Mouse (Mus musculus) limb, embryonic 13.5 days (tissue): ENCODE data around the gene Rbx1. TPM values are rescaled to one million over a fixed set of nuclear protein-coding genes. Genes with fewer than 3 reads are reported as not detected.

Source experiments
- ATAC-seq: fragments of 200-750 bp; cut with Nextera tagmentation; 2 replicates; pipeline ENCODE4 v1.8.0; 2017; ENCODE audit warnings: low read depth, moderate number of reproducible peaks, moderate TSS enrichment; ENCODE audit not compliant: low FRiP score
- H3K27ac ChIP-seq: fragments of 300-500 bp; sonication (generic); 2 replicates; pipeline ENCODE4 v1.5.1; 2015; ENCODE audit warnings: inconsistent platforms, mild to moderate bottlenecking, moderate library complexity
- H3K27me3 ChIP-seq: fragments of 300-500 bp; sonication (generic); 2 replicates; pipeline ENCODE4 v1.6.1; 2015; ENCODE audit warnings: mild to moderate bottlenecking, inconsistent platforms
- H3K36me3 ChIP-seq: fragments of 300-500 bp; sonication (generic); 2 replicates; pipeline ENCODE4 v1.6.1; 2015; ENCODE audit warnings: inconsistent platforms, mild to moderate bottlenecking, moderate library complexity
- H3K4me1 ChIP-seq: fragments of 300-500 bp; sonication (generic); 2 replicates; pipeline ENCODE4 v1.6.1; 2015; ENCODE audit warnings: inconsistent platforms
- H3K4me2 ChIP-seq: fragments of 300-500 bp; sonication (generic); replicated peaks from 2 replicates; pipeline ENCODE4 v1.6.1; 2015; ENCODE audit warnings: inconsistent platforms, mild to moderate bottlenecking, moderate library complexity
- H3K4me3 ChIP-seq: fragments of 300-500 bp; sonication (generic); 2 replicates; pipeline ENCODE4 v1.5.1; 2015; ENCODE audit warnings: moderate library complexity, mild to moderate bottlenecking, inconsistent platforms
- H3K9ac ChIP-seq: fragments of 300-500 bp; sonication (generic); 2 replicates; pipeline ENCODE4 v1.6.1; 2015; ENCODE audit warnings: mild to moderate bottlenecking, inconsistent platforms
- H3K9me3 ChIP-seq: fragments of 300-500 bp; sonication (generic); 2 replicates; pipeline ENCODE4 v1.6.1; 2016; ENCODE audit warnings: inconsistent platforms
- WGBS: fragments of 180-500 bp; shearing (Covaris S2); methylation state at CpG from one replicate; pipeline ENCODE4 v1.1.7; 2015; 5-methylcytosine and 5-hydroxymethylcytosine counted together
- polyA plus RNA-seq: library from polyadenylated mRNA; unstranded; fragments of >200 nt; fragmentation: Nextera tagmentation; extraction: Ambion mirVana; gene quantifications from 2 replicates; pipeline ENCODE4 v1.2.1, GENCODE M21; 2015

Gene Rbx1
- polyA plus RNA-seq, 1 experiment from 2014 or later = 491 TPM

DNA sequence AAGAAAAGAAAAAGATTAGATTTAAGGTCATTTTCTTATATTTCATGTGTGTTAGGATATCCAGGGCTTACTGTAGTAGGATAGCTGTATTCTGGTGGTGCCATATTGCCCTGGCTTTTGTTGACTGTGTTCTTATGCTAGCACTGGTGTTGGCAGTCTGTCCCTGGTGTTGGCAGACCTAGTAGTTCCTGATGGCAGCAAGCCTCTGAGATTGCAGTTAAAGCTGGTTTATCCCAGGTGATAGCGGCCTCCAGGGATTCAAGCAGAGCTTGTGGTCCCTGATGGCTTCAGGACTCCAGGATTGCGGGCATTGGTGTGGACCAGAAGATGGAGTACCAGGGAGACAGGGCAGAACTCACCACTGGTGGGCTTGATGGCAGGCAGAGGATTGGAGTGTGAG, 37.4 kb downstream of the Rbx1 start:
- H3K9me3 ChIP-seq = no peaks in the 10 kb centered on the region
- H3K27me3 ChIP-seq = no peaks in the 10 kb centered on the region
- no peak overlapping the region; the same call in 1 of the 2 replicates for H3K9ac ChIP-seq
- ATAC-seq = no peak
- no peaks in the 10 kb centered on the region for H3K4me1 ChIP-seq
- H3K27ac ChIP-seq = no peak overlapping the region
- H3K4me2 ChIP-seq = no peak overlapping the region
- WGBS = 86% methylated on average over 2 of the region's 2 CpGs
- no peak overlapping the region for H3K4me3 ChIP-seq
- H3K36me3 ChIP-seq = no peaks in the 10 kb centered on the region

DNA sequence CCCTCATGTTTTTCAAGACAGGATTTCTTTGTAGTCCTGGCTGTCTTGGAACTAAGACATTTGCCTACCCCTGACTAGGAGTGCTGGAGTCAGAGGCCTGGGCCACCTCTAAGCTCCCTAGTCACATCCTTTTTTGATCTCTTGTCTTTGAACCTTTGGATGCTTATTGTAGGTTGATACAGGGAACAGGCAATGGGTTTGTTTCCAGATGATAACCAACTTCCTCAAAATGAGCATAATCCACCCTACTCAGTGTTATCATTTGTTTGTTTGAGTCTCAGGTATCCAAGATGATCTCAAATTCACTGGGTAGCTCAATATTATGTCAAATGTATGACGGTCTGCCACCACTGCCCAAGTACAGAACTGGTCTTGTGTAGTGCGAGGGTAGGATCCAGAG, 37.9 kb downstream of the Rbx1 start:
- 88% methylated on average over 2 of the region's 2 CpGs for WGBS
- no peak overlapping the region for H3K4me3 ChIP-seq

DNA sequence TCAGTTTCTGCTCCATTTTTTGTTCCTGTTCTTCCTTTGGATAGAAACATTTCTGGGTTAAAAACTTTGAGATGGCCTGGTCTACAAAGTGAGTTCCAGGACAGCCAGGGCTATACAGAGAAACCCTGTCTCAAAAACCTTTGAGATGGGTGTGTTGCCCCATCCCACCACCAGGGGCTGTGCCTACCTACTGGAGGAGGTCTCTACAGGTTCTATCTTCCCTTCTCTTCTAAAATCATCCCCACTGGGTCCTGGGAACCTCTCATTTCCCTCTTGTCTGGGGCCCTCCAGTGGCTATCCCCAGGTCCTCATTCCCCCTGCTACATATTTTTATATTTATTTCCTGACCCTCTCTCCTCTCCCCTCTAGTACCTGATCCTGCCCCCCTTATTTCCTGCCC, 41.1 kb downstream of the Rbx1 start:
- Histone ChIP-seq H3K4me2 (no peak overlapping the region), H3K27me3 (no peaks in the 10 kb centered on the region), H3K4me3 (no peak overlapping the region), H3K9me3 (no peaks in the 10 kb centered on the region), H3K36me3 (no peaks in the 10 kb centered on the region), H3K27ac (no peak overlapping the region), H3K4me1 (peaks cover 7% of the 10 kb centered on the region), H3K9ac (no peak overlapping the region)
- ATAC-seq = no peak

More for the DNA sequence above, 37.9 kb downstream of the Rbx1 start:
- Histone ChIP-seq H3K4me2 (no peak overlapping the region), H3K27me3 (no peaks in the 10 kb centered on the region), H3K9me3 (no peaks in the 10 kb centered on the region), H3K36me3 (no peaks in the 10 kb centered on the region), H3K27ac (no peak overlapping the region), H3K9ac (no peak overlapping the region), H3K4me1 (no peaks in the 10 kb centered on the region)
- ATAC-seq = no peak

GRCm38 (mm10) chr15:81510621-81511020, 44.5 kb downstream of the Rbx1 start:
- Histone ChIP-seq H3K36me3 (no peaks in the 10 kb centered on the region), H3K27me3 (no peaks in the 10 kb centered on the region), H3K4me2 (no peak overlapping the region), H3K4me1 (peaks cover 23% of the 10 kb centered on the region), H3K9ac (no peak overlapping the region), H3K4me3 (no peak overlapping the region), H3K9me3 (no peaks in the 10 kb centered on the region), H3K27ac (no peak overlapping the region)
- 81% methylated on average over 4 of the region's 4 CpGs for WGBS
- no peak for ATAC-seq

GRCm38 (mm10) chr15:81511601-81512261, 45.6 kb downstream of the Rbx1 start:
- Histone ChIP-seq H3K27me3 (no peaks in the 10 kb centered on the region), H3K4me3 (peak overlapping the region; percentile 27), H3K36me3 (no peaks in the 10 kb centered on the region), H3K4me2 (peak overlapping the region; percentile 52), H3K27ac (no peak overlapping the region), H3K4me1 (peaks cover 23% of the 10 kb centered on the region), H3K9ac (0 out of 2 replicates have a peak overlapping the region, but pooled peaks have one; percentile 20), H3K9me3 (no peaks in the 10 kb centered on the region)
- ATAC-seq = no peak
- 31% methylated on average over 21 of the region's 21 CpGs for WGBS

DNA sequence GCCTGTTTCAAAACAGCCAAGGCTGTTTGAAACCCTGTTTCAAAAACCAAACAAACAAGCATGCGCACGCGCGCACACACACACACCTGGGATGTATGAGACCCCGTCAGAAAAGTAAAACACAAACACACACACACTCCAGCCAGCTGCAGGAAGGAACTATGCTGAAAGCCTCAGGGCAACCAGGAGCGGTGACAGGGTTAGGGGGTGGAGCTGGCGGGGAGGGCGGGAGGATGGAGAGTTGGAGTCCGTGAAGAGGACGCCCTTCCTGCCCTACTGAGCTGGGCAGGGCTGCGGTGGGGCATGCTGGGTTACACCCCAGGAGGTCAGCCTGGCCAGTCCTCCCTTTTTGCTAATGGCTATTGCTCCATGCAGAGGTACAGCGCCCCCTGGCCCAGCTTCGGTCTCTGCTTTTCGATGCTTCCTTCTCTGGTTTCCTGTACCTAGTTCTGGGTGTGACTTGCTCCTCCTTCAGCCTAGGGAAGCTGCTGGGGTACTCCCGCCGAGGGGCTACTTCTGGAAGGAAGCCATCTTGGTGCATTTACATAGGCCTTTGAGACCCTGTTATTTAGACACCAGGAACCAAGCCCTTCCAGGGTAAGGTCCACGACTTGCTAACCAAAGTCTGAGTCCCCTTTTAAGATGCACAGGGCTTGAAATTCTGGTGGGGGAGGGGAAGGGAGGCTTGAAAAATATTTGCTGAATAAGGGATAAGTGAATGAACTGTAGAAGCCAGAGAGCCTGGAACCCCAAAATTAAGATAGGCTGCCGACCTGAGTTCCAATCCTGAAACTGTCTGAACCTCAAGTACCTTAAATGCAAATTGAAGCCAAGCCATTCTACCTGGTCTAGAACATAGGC, 48.2 kb downstream of the Rbx1 start:
- H3K9me3 ChIP-seq = no peaks in the 10 kb centered on the region
- peak overlapping the region; percentile 67; the same call in 1 of the 2 replicates for H3K27ac ChIP-seq
- no peaks in the 10 kb centered on the region for H3K36me3 ChIP-seq
- WGBS = 6% methylated on average over 18 of the region's 18 CpGs
- peak overlapping the region; percentile 61 for H3K9ac ChIP-seq
- peak; percentile 87 for ATAC-seq
- H3K4me3 ChIP-seq = peak overlapping the region; percentile 41
- H3K4me1 ChIP-seq = peaks cover 23% of the 10 kb centered on the region
- H3K4me2 ChIP-seq = peak overlapping the region; percentile 71
- no peaks in the 10 kb centered on the region for H3K27me3 ChIP-seq

- H3K4me2 ChIP-seq = no peak overlapping the region
- 78% methylated on average over 3 of the region's 3 CpGs for WGBS
- H3K36me3 ChIP-seq = no peaks in the 10 kb centered on the region
- no peak for ATAC-seq
- H3K9me3 ChIP-seq = no peaks in the 10 kb centered on the region
- H3K9ac ChIP-seq = no peak overlapping the region
- no peak overlapping the region for H3K4me3 ChIP-seq
- peaks cover 23% of the 10 kb centered on the region for H3K4me1 ChIP-seq
- H3K27me3 ChIP-seq = no peaks in the 10 kb centered on the region
- no peak overlapping the region for H3K27ac ChIP-seq
Measured at GRCm38 (mm10) chr15:81515221-81515620, 49.1 kb downstream of the Rbx1 start.

DNA sequence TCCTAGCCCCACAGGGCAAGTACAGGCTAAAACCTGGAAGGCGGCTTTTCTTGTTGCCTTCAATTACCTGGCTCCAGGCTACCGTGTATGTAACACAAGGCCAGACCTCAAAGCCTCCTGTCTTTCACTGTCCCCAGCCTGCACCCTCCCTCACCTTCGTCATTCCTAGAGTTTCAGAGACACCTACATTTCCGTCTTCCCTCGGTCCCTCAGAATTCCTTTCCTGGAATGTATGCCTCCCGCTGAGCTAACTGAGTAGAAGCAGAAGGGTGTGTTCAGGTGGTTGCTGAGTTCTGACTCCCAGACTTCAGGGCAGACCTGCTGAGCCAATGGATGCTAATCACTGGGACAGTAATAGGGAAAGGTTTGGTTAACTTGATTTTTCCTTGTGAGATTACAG, 51.9 kb downstream of the Rbx1 start:
- 38% methylated on average over 6 of the region's 6 CpGs for WGBS
- Histone ChIP-seq H3K9ac (no peak overlapping the region), H3K27me3 (no peaks in the 10 kb centered on the region), H3K9me3 (no peaks in the 10 kb centered on the region), H3K4me1 (peaks cover 15% of the 10 kb centered on the region), H3K4me2 (no peak overlapping the region), H3K36me3 (no peaks in the 10 kb centered on the region), H3K27ac (no peak overlapping the region), H3K4me3 (no peak overlapping the region)
- ATAC-seq = no peak

DNA sequence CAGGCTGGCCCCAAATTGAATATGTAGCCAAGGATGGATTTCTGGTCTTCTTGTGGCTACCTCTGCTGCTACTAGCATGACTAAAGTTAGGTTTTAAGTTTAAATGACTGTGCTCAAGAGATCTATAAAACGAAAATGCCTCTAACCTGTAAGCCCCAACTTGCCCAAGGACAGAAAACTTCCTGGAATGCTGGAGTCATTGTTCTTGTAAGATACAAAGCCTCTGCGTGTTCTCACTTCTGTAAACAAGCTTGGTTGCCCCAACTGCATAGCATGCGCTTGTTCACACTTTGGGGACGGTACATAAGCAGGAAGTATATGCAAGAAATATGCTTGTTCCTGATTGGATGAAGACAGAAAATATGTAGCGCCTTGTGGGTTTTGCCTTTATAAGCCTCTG, 52.7 kb downstream of the Rbx1 start:
- H3K9me3 ChIP-seq = no peaks in the 10 kb centered on the region
- H3K27me3 ChIP-seq = no peaks in the 10 kb centered on the region
- no peaks in the 10 kb centered on the region for H3K36me3 ChIP-seq
- 72% methylated on average over 5 of the region's 5 CpGs for WGBS
- no peak overlapping the region for H3K9ac ChIP-seq
- ATAC-seq = no peak
- no peak overlapping the region for H3K27ac ChIP-seq
- H3K4me2 ChIP-seq = no peak overlapping the region
- no peak overlapping the region for H3K4me3 ChIP-seq
- H3K4me1 ChIP-seq = peaks cover 15% of the 10 kb centered on the region

- Histone ChIP-seq H3K4me2 (peak overlapping the region; percentile 91), H3K4me3 (peak overlapping the region; percentile 59), H3K9me3 (no peaks in the 10 kb centered on the region), H3K27me3 (no peaks in the 10 kb centered on the region; the same call in 1 of the 2 replicates), H3K9ac (peak overlapping the region; percentile 57), H3K27ac (peak overlapping the region; percentile 67; the same call in 1 of the 2 replicates), H3K4me1 (no peaks in the 10 kb centered on the region), H3K36me3 (no peaks in the 10 kb centered on the region)
- WGBS = under 1% methylated on average over 38 of the region's 38 CpGs
- ATAC-seq = no peak
Measured at GRCm38 (mm10) chr15:81522036-81522751, 56.1 kb downstream of the Rbx1 start.

GRCm38 (mm10) chr15:81522761-81523168, 56.7 kb downstream of the Rbx1 start:
- Histone ChIP-seq H3K36me3 (no peaks in the 10 kb centered on the region), H3K4me2 (peak overlapping the region; percentile 91), H3K9ac (peak overlapping the region; percentile 57), H3K27me3 (no peaks in the 10 kb centered on the region; the same call in 1 of the 2 replicates), H3K4me1 (no peaks in the 10 kb centered on the region), H3K9me3 (no peaks in the 10 kb centered on the region), H3K27ac (peak overlapping the region; percentile 67), H3K4me3 (peak overlapping the region; percentile 59)
- ATAC-seq = peak; percentile 68
- WGBS = under 1% methylated on average over 16 of the region's 16 CpGs
